Mouse (Mus musculus) MEL (cell line): Measurements from ENCODE around the gene Pah. TPM values are rescaled to one million over a fixed set of nuclear protein-coding genes. Genes with fewer than 3 reads are reported as not detected.

Experiments
- DNase-seq: peaks from one replicate; pipeline ENCODE4 v3.0.0; 2011; ENCODE audit warnings: low read depth, low spot score
- H3K27ac ChIP-seq: 2 replicates; pipeline ENCODE4 v1.5.1; 2012; ENCODE audit warnings: low read depth, mild to moderate bottlenecking, control low read depth, low read length, moderate library complexity; ENCODE audit not compliant: control insufficient read depth
- H3K27me3 ChIP-seq, 2 experiments: fragments of 150-350 bp in 1 of 2; sonication (generic) in 1 of 2; 2 replicates each; pipeline ENCODE4 v1.6.1; 2012; ENCODE audit warnings: low read length in 2 of 2, mild to moderate bottlenecking in 2 of 2, improper control_type of control experiment in 1 of 2, moderate library complexity in 1 of 2; ENCODE audit not compliant: insufficient read depth in 2 of 2, control insufficient read depth in 1 of 2
- H3K36me3 ChIP-seq, 2 experiments: 2 replicates each; pipeline ENCODE4 v1.6.1; 2012 to 2014; ENCODE audit warnings: low read length in 2 of 2, improper control_type of control experiment in 1 of 2, inconsistent platforms in 1 of 2, mild to moderate bottlenecking in 1 of 2; ENCODE audit not compliant: insufficient read depth in 2 of 2, control insufficient read depth in 1 of 2
- H3K4me1 ChIP-seq, 2 experiments: fragments of 150-350 bp in 1 of 2; sonication (generic) in 1 of 2; 2 replicates each; pipeline ENCODE4 v1.6.1; 2012; ENCODE audit warnings: low read length in 2 of 2, improper control_type of control experiment in 1 of 2, mild to moderate bottlenecking in 1 of 2; ENCODE audit not compliant: insufficient read depth in 2 of 2, control insufficient read depth in 1 of 2
- H3K4me3 ChIP-seq, 2 experiments: fragments of 150-350 bp in 1 of 2; sonication (generic) in 1 of 2; 2 replicates each; pipeline ENCODE4 v1.5.1; 2012; ENCODE audit warnings: low read depth in 2 of 2, low read length in 2 of 2, mild to moderate bottlenecking in 2 of 2, moderate library complexity in 2 of 2, control low read depth in 1 of 2, improper control_type of control experiment in 1 of 2; ENCODE audit not compliant: control insufficient read depth in 1 of 2, insufficient read depth in 1 of 2
- H3K79me2 ChIP-seq: 2 replicates; pipeline ENCODE4 v1.6.1; 2012; ENCODE audit warnings: mild to moderate bottlenecking, low read length, moderate library complexity; ENCODE audit not compliant: control insufficient read depth, poor library complexity, insufficient read depth
- H3K9ac ChIP-seq: 2 replicates; pipeline ENCODE4 v1.6.1; 2012; ENCODE audit warnings: low read depth, mild to moderate bottlenecking, control low read depth, low read length, moderate library complexity; ENCODE audit not compliant: control insufficient read depth, poor library complexity, severe bottlenecking
- H3K9me3 ChIP-seq: fragments of 150-350 bp; sonication (generic); replicated peaks from 2 replicates; pipeline ENCODE4 v1.6.1; 2012; ENCODE audit warnings: mild to moderate bottlenecking, low read length, improper control_type of control experiment, moderate library complexity; ENCODE audit not compliant: insufficient read depth
- BHLHE40 ChIP-seq: IDR thresholded peaks from 2 replicates; pipeline ENCODE4 v1.6.1; 2012; ENCODE audit warnings: low read depth, mild to moderate bottlenecking, inconsistent platforms, low read length, improper control_type of control experiment, borderline replicate concordance
- CHD1 ChIP-seq: IDR thresholded peaks from 2 replicates; pipeline ENCODE4 v1.6.1; 2012; ENCODE audit warnings: low read depth, mild to moderate bottlenecking, inconsistent platforms, low read length, improper control_type of control experiment
- CTCF ChIP-seq, 3 experiments: IDR thresholded peaks in 2 of 3; conservative IDR thresholded peaks in 1 of 3; 2 replicates each; pipeline ENCODE4 v1.5.1; 2011 to 2012; ENCODE audit warnings: low read length in 3 of 3, low read depth in 2 of 3, mild to moderate bottlenecking in 2 of 3, improper control_type of control experiment in 1 of 3, inconsistent platforms in 1 of 3, mixed read lengths in 1 of 3, moderate library complexity in 1 of 3; ENCODE audit not compliant: control insufficient read depth in 1 of 3, insufficient read depth in 1 of 3, poor library complexity in 1 of 3, severe bottlenecking in 1 of 3
- JUND ChIP-seq: IDR thresholded peaks from 2 replicates; pipeline ENCODE4 v1.6.1; 2011; ENCODE audit warnings: low read depth, mild to moderate bottlenecking, improper control_type of control experiment, low read length
- KAT2A ChIP-seq: conservative IDR thresholded peaks from 2 replicates; pipeline ENCODE4 v1.6.1; 2012; ENCODE audit warnings: low read depth, low read length, improper control_type of control experiment, inconsistent platforms
- MAFK ChIP-seq: IDR thresholded peaks from 2 replicates; pipeline ENCODE4 v1.6.1; 2011; ENCODE audit warnings: low read depth, mild to moderate bottlenecking, low read length, improper control_type of control experiment, borderline replicate concordance
- MAX ChIP-seq: IDR thresholded peaks from 2 replicates; pipeline ENCODE4 v1.6.1; 2011; ENCODE audit warnings: low read length, improper control_type of control experiment
- MEF2A ChIP-seq: IDR thresholded peaks from 2 replicates; pipeline ENCODE4 v1.6.1; 2014; ENCODE audit warnings: low read depth, mild to moderate bottlenecking, inconsistent platforms, low read length, improper control_type of control experiment; ENCODE audit not compliant: poor library complexity, insufficient replicate concordance, severe bottlenecking; ENCODE audit errors: extremely low read depth
- MXI1 ChIP-seq: IDR thresholded peaks from 2 replicates; pipeline ENCODE4 v1.6.1; 2011; ENCODE audit warnings: mild to moderate bottlenecking, low read depth, low read length, improper control_type of control experiment
- NELFE ChIP-seq: IDR thresholded peaks from 2 replicates; pipeline ENCODE4 v1.6.1; 2011; ENCODE audit warnings: low read depth, low read length, improper control_type of control experiment
- NRF1 ChIP-seq: IDR thresholded peaks from 2 replicates; pipeline ENCODE4 v1.6.1; 2014; ENCODE audit warnings: low read depth, mild to moderate bottlenecking, inconsistent platforms, low read length, improper control_type of control experiment, moderate library complexity; ENCODE audit not compliant: poor library complexity, insufficient read depth, severe bottlenecking
- POLR2AphosphoS5 ChIP-seq: IDR thresholded peaks from 2 replicates; pipeline ENCODE4 v1.6.1; 2012; ENCODE audit warnings: low read depth, borderline replicate concordance, mild to moderate bottlenecking, inconsistent platforms, low read length, moderate library complexity, mixed read lengths
- RAD21 ChIP-seq: IDR thresholded peaks from 2 replicates; pipeline ENCODE4 v1.6.1; 2011; ENCODE audit warnings: mild to moderate bottlenecking, low read depth, low read length, improper control_type of control experiment
- SMC3 ChIP-seq: IDR thresholded peaks from 2 replicates; pipeline ENCODE4 v1.6.1; 2011; ENCODE audit warnings: low read depth, low read length, improper control_type of control experiment
- TAL1 ChIP-seq: IDR thresholded peaks from 2 replicates; pipeline ENCODE4 v1.6.1; 2012; ENCODE audit warnings: mild to moderate bottlenecking, inconsistent platforms, low read length, moderate library complexity, mixed read lengths
- UBTF ChIP-seq: IDR thresholded peaks from 2 replicates; pipeline ENCODE4 v1.6.1; 2012; ENCODE audit warnings: low read depth, mild to moderate bottlenecking, inconsistent platforms, low read length, improper control_type of control experiment, moderate library complexity, borderline replicate concordance; ENCODE audit not compliant: insufficient read depth
- USF1 ChIP-seq: IDR thresholded peaks from 2 replicates; pipeline ENCODE4 v1.6.1; 2014; ENCODE audit warnings: low read depth, mild to moderate bottlenecking, inconsistent platforms, low read length, improper control_type of control experiment, moderate library complexity
- USF2 ChIP-seq, 2 experiments: IDR thresholded peaks; 2 replicates each; pipeline ENCODE4 v1.6.1; 2011 to 2012; ENCODE audit warnings: improper control_type of control experiment in 2 of 2, low read length in 2 of 2, borderline replicate concordance in 1 of 2, inconsistent platforms in 1 of 2, low read depth in 1 of 2, mild to moderate bottlenecking in 1 of 2; ENCODE audit not compliant: insufficient read depth in 1 of 2
- ZC3H11A ChIP-seq: IDR thresholded peaks from 2 replicates; pipeline ENCODE4 v1.6.1; 2012; ENCODE audit warnings: low read depth, mild to moderate bottlenecking, inconsistent platforms, low read length, improper control_type of control experiment
- ZKSCAN1 ChIP-seq: IDR thresholded peaks from 2 replicates; pipeline ENCODE4 v1.6.1; 2012; ENCODE audit warnings: low read depth, mild to moderate bottlenecking, inconsistent platforms, low read length, improper control_type of control experiment, moderate library complexity
- ZMIZ1 ChIP-seq: IDR thresholded peaks from 2 replicates; pipeline ENCODE4 v1.6.1; 2012; ENCODE audit warnings: low read depth, mild to moderate bottlenecking, inconsistent platforms, low read length, improper control_type of control experiment, moderate library complexity
- polyA plus RNA-seq, 2 experiments: library from polyadenylated mRNA; stranded (reverse) in 1 of 2; unstranded in 1 of 2; fragments of >175 nt in 1 of 2; fragments of >200 nt in 1 of 2; gene quantifications; 2 replicates each; pipeline versions ENCODE4 v1.2.1 to v1.2.4; 2012; ENCODE audit warnings: low replicate concordance in 2 of 2, low read depth in 1 of 2; ENCODE audit not compliant: insufficient read length in 2 of 2, insufficient read depth in 1 of 2, missing spikeins in 1 of 2
- total RNA-seq: library from RNA; depleted of rRNA; stranded (reverse); fragments of 300-350 nt; gene quantifications from 2 replicates; pipeline ENCODE4 v1.2.3, GENCODE M21; 2012

The Pah gene
- total and polyA plus RNA-seq, 3 experiments = not detected

- no peak overlapping the region for H3K27ac ChIP-seq
- no peaks in the 10 kb centered on the region for H3K27me3 ChIP-seq
- no peaks in the 10 kb centered on the region for H3K4me1 ChIP-seq
- H3K36me3 ChIP-seq = no peaks in the 10 kb centered on the region
- no peak for DNase-seq
- no peaks in the 10 kb centered on the region for H3K9me3 ChIP-seq
- H3K79me2 ChIP-seq = no peaks in the 10 kb centered on the region
- no peak for TF ChIP-seq ZC3H11A
- TF ChIP-seq KAT2A = no peak
- TF ChIP-seq JUND = no peak
- no peak for TF ChIP-seq MEF2A
- TF ChIP-seq TAL1 = no peak
- no peak for TF ChIP-seq BHLHE40
- TF ChIP-seq SMC3 = no peak
- TF ChIP-seq CHD1 = no peak
- no peak for TF ChIP-seq POLR2AphosphoS5
- no peak for TF ChIP-seq UBTF
- H3K4me3 ChIP-seq = no peak overlapping the region
- H3K9ac ChIP-seq = no peak overlapping the region
Measured at GRCm38 (mm10) chr10:87520401-87521116, 1.0 kb upstream of the Pah start.

GRCm38 (mm10) chr10:87534172-87534571 lies 12.6 kb downstream of the Pah start:
- Histone ChIP-seq H3K27ac (no peak overlapping the region), H3K9me3 (no peaks in the 10 kb centered on the region), H3K27me3 (no peaks in the 10 kb centered on the region), H3K4me3 (no peak overlapping the region), H3K79me2 (no peaks in the 10 kb centered on the region), H3K36me3 (no peaks in the 10 kb centered on the region), H3K4me1 (no peaks in the 10 kb centered on the region), H3K9ac (no peak overlapping the region)
- no peak for TF ChIP-seq SMC3
- no peak for TF ChIP-seq MXI1
- TF ChIP-seq ZKSCAN1 = no peak
- TF ChIP-seq MAX = no peak
- TF ChIP-seq USF1 = no peak
- no peak for TF ChIP-seq TAL1
- no peak for TF ChIP-seq ZMIZ1
- no peak for TF ChIP-seq ZC3H11A
- TF ChIP-seq MAFK = no peak
- no peak for TF ChIP-seq CTCF (IDR thresholded peaks at IDR 0.05 in 2 of 3, conservative IDR thresholded peaks at IDR 0.05 in 1 of 3; ENCODE audit: control insufficient read depth in 1 of 3, insufficient read depth in 1 of 3, low read depth in 2 of 3, low read length in 3 of 3, poor library complexity in 1 of 3, severe bottlenecking in 1 of 3)
- TF ChIP-seq NELFE = no peak
- no peak for TF ChIP-seq RAD21
- TF ChIP-seq USF2 (IDR thresholded peaks at IDR 0.05; ENCODE audit: borderline replicate concordance in 1 of 2, insufficient read depth in 1 of 2, low read depth in 1 of 2, low read length in 2 of 2) = no peak
- no peak for TF ChIP-seq NRF1
- no peak for TF ChIP-seq MEF2A
- no peak for TF ChIP-seq KAT2A
- TF ChIP-seq UBTF = no peak
- TF ChIP-seq BHLHE40 = no peak
- DNase-seq = no peak
